Mouse (Mus musculus): ENCODE measurements around the gene Gpr26. TPM values are rescaled to one million over a fixed set of nuclear protein-coding genes. Genes with fewer than 3 reads are reported as not detected.

The Gpr26 gene
- polyA plus RNA-seq, 1 experiment from 2014 or later: not detected

GRCm38 (mm10) chr7:132009002-132009401 lies 42.7 kb downstream of the Gpr26 start:
- Histone ChIP-seq H3K4me2 (ENCODE audit: low read depth, severe bottlenecking) (no peak overlapping the region), H3K36me3 (ENCODE audit: control insufficient read depth, insufficient read depth, low read length) (no peaks in the 10 kb centered on the region), H3K4me1 (ENCODE audit: control insufficient read depth, insufficient read depth, low read length) (peaks cover 16% of the 10 kb centered on the region), H3K27ac (replicated peaks; ENCODE audit: low read depth, low read length) (peak overlapping the region; percentile 39; the same call in 1 of the 2 replicates), H3K27me3 (ENCODE audit: control insufficient read depth, insufficient read depth, low read length) (no peaks in the 10 kb centered on the region), H3K9ac (ENCODE audit: low read length) (no peak overlapping the region), H3K9me3 (ENCODE audit: control insufficient read depth, low read length) (no peaks in the 10 kb centered on the region), H3K4me3 (ENCODE audit: low read depth, low read length) (no peak overlapping the region)
- no peak for ATAC-seq (ENCODE audit: insufficient number of reproducible peaks, low FRiP score, low TSS enrichment, low read depth)
- 65% methylated on average over 7 of the region's 7 CpGs for WGBS
- DNase-seq (ENCODE audit: low spot score): no peak

GRCm38 (mm10) chr7:132012969-132013679 lies 46.9 kb downstream of the Gpr26 start:
- no peaks in the 10 kb centered on the region for H3K36me3 ChIP-seq (ENCODE audit: control insufficient read depth, insufficient read depth, low read length)
- DNase-seq (ENCODE audit: low spot score) (no peak), ATAC-seq (ENCODE audit: insufficient number of reproducible peaks, low FRiP score, low TSS enrichment, low read depth) (no peak)
- no peak overlapping the region for H3K4me2 ChIP-seq (ENCODE audit: low read depth, severe bottlenecking)
- H3K27me3 ChIP-seq (ENCODE audit: control insufficient read depth, insufficient read depth, low read length): no peaks in the 10 kb centered on the region
- peaks cover 25% of the 10 kb centered on the region for H3K4me1 ChIP-seq (ENCODE audit: control insufficient read depth, insufficient read depth, low read length)
- H3K27ac ChIP-seq (replicated peaks; ENCODE audit: low read depth, low read length): no peak overlapping the region
- H3K4me3 ChIP-seq (ENCODE audit: low read depth, low read length): no peak overlapping the region
- H3K9me3 ChIP-seq (ENCODE audit: control insufficient read depth, low read length): no peaks in the 10 kb centered on the region
- WGBS: 35% methylated on average over 1 of the region's 1 CpGs
- no peak overlapping the region for H3K9ac ChIP-seq (ENCODE audit: low read length)

GRCm38 (mm10) chr7:132013970-132014369 lies 47.7 kb downstream of the Gpr26 start:
- Histone ChIP-seq H3K4me3 (ENCODE audit: low read depth, low read length) (no peak overlapping the region), H3K9ac (ENCODE audit: low read length) (no peak overlapping the region), H3K36me3 (ENCODE audit: control insufficient read depth, insufficient read depth, low read length) (no peaks in the 10 kb centered on the region), H3K4me2 (ENCODE audit: low read depth, severe bottlenecking) (no peak overlapping the region), H3K27me3 (ENCODE audit: control insufficient read depth, insufficient read depth, low read length) (no peaks in the 10 kb centered on the region), H3K4me1 (ENCODE audit: control insufficient read depth, insufficient read depth, low read length) (peaks cover 24% of the 10 kb centered on the region), H3K27ac (replicated peaks; ENCODE audit: low read depth, low read length) (no peak overlapping the region), H3K9me3 (ENCODE audit: control insufficient read depth, low read length) (no peaks in the 10 kb centered on the region)
- ATAC-seq (ENCODE audit: insufficient number of reproducible peaks, low FRiP score, low TSS enrichment, low read depth) (no peak), DNase-seq (ENCODE audit: low spot score) (no peak)
- WGBS: 85% methylated on average over 5 of the region's 5 CpGs

- DNase-seq (ENCODE audit: low spot score) (peak; percentile 71), ATAC-seq (ENCODE audit: insufficient number of reproducible peaks, low FRiP score, low TSS enrichment, low read depth) (peak; percentile 84)
- WGBS: 2% methylated on average over 3 of the region's 3 CpGs
- no peaks in the 10 kb centered on the region for H3K9me3 ChIP-seq (ENCODE audit: control insufficient read depth, low read length)
- H3K9ac ChIP-seq (ENCODE audit: low read length): no peak overlapping the region
- H3K27me3 ChIP-seq (ENCODE audit: control insufficient read depth, insufficient read depth, low read length): no peaks in the 10 kb centered on the region
- H3K4me3 ChIP-seq (ENCODE audit: low read depth, low read length): no peak overlapping the region
- H3K36me3 ChIP-seq (ENCODE audit: control insufficient read depth, insufficient read depth, low read length): no peaks in the 10 kb centered on the region
- peaks cover 19% of the 10 kb centered on the region for H3K4me1 ChIP-seq (ENCODE audit: control insufficient read depth, insufficient read depth, low read length)
- H3K4me2 ChIP-seq (ENCODE audit: low read depth, severe bottlenecking): no peak overlapping the region
- H3K27ac ChIP-seq (replicated peaks; ENCODE audit: low read depth, low read length): no peak overlapping the region
Measured at GRCm38 (mm10) chr7:132015193-132015592, 48.9 kb downstream of the Gpr26 start.

DNA sequence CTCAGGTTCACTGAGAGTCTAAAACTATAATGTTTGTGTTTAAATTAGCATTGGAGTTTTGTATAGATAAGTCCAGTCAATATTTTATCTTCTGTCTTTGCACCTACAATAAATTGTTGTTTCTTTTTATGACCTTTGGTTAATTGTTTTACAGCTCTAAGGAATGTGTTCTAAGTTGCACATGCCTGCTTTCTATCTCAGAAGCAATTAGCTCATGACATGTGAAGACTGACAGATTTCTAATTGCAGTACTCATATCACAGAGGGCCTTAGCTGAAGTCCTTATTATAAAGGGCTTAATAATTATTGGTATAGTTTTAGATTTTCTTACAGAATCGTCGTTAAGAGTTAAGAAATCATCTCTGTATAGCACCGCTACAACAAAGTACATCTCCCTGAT lies 49.7 kb downstream of the Gpr26 start:
- DNase-seq (ENCODE audit: low spot score) (no peak), ATAC-seq (ENCODE audit: insufficient number of reproducible peaks, low FRiP score, low TSS enrichment, low read depth) (no peak)
- Histone ChIP-seq H3K4me1 (ENCODE audit: control insufficient read depth, insufficient read depth, low read length) (peaks cover 19% of the 10 kb centered on the region), H3K9me3 (ENCODE audit: control insufficient read depth, low read length) (no peaks in the 10 kb centered on the region), H3K4me2 (ENCODE audit: low read depth, severe bottlenecking) (no peak overlapping the region), H3K9ac (ENCODE audit: low read length) (no peak overlapping the region), H3K27me3 (ENCODE audit: control insufficient read depth, insufficient read depth, low read length) (no peaks in the 10 kb centered on the region), H3K36me3 (ENCODE audit: control insufficient read depth, insufficient read depth, low read length) (no peaks in the 10 kb centered on the region; the same call in 1 of the 2 replicates), H3K27ac (replicated peaks; ENCODE audit: low read depth, low read length) (no peak overlapping the region), H3K4me3 (ENCODE audit: low read depth, low read length) (no peak overlapping the region)
- 53% methylated on average over 3 of the region's 3 CpGs for WGBS

DNA sequence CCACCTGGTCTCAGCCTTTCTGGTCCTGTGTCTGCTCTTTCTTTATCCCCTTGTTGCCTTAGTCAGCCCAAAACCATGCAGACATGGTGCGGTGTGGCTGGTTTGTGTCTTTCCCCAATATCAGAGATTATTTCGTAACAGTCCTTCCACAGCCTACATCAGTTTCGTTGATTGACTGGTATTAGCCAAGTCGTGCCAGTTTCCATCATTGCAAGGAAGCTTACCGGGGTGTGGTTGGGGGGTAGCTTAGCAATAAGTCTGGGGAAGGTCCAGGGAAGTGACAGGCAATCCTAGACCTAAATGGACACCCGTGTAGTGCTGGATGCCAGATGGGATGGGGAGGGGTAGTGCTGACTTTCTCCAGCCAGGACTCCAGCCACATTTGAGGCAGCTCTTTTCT lies 59.3 kb downstream of the Gpr26 start:
- DNase-seq (ENCODE audit: low spot score) (no peak), ATAC-seq (ENCODE audit: insufficient number of reproducible peaks, low FRiP score, low TSS enrichment, low read depth) (no peak)
- no peaks in the 10 kb centered on the region for H3K9me3 ChIP-seq (ENCODE audit: control insufficient read depth, low read length)
- no peak overlapping the region for H3K4me2 ChIP-seq (ENCODE audit: low read depth, severe bottlenecking)
- H3K36me3 ChIP-seq (ENCODE audit: control insufficient read depth, insufficient read depth, low read length): no peaks in the 10 kb centered on the region; the same call in 1 of the 2 replicates
- 60% methylated on average over 6 of the region's 6 CpGs for WGBS
- no peak overlapping the region for H3K9ac ChIP-seq (ENCODE audit: low read length)
- H3K27ac ChIP-seq (replicated peaks; ENCODE audit: low read depth, low read length): no peak overlapping the region
- H3K4me1 ChIP-seq (ENCODE audit: control insufficient read depth, insufficient read depth, low read length): no peaks in the 10 kb centered on the region
- H3K27me3 ChIP-seq (ENCODE audit: control insufficient read depth, insufficient read depth, low read length): no peaks in the 10 kb centered on the region
- H3K4me3 ChIP-seq (ENCODE audit: low read depth, low read length): no peak overlapping the region

GRCm38 (mm10) chr7:132026671-132027070 lies 60.4 kb downstream of the Gpr26 start:
- no peak for DNase-seq (ENCODE audit: low spot score)
- Histone ChIP-seq H3K27ac (replicated peaks; ENCODE audit: low read depth, low read length) (no peak overlapping the region), H3K4me3 (ENCODE audit: low read depth, low read length) (no peak overlapping the region), H3K4me1 (ENCODE audit: control insufficient read depth, insufficient read depth, low read length) (no peaks in the 10 kb centered on the region), H3K4me2 (ENCODE audit: low read depth, severe bottlenecking) (no peak overlapping the region), H3K9me3 (ENCODE audit: control insufficient read depth, low read length) (no peaks in the 10 kb centered on the region), H3K36me3 (ENCODE audit: control insufficient read depth, insufficient read depth, low read length) (no peaks in the 10 kb centered on the region), H3K9ac (ENCODE audit: low read length) (no peak overlapping the region), H3K27me3 (ENCODE audit: control insufficient read depth, insufficient read depth, low read length) (no peaks in the 10 kb centered on the region)
- ATAC-seq (ENCODE audit: insufficient number of reproducible peaks, low FRiP score, low TSS enrichment, low read depth): no peak
- WGBS: 62% methylated on average over 6 of the region's 6 CpGs

- DNase-seq (ENCODE audit: low spot score): no peak
- H3K27ac ChIP-seq (replicated peaks; ENCODE audit: low read depth, low read length): no peak overlapping the region
- no peak overlapping the region for H3K9ac ChIP-seq (ENCODE audit: low read length)
- H3K4me2 ChIP-seq (ENCODE audit: low read depth, severe bottlenecking): no peak overlapping the region
- no peaks in the 10 kb centered on the region for H3K9me3 ChIP-seq (ENCODE audit: control insufficient read depth, low read length)
- WGBS: 58% methylated on average over 6 of the region's 6 CpGs
- H3K4me3 ChIP-seq (ENCODE audit: low read depth, low read length): no peak overlapping the region
- no peak for ATAC-seq (ENCODE audit: insufficient number of reproducible peaks, low FRiP score, low TSS enrichment, low read depth)
- H3K36me3 ChIP-seq (ENCODE audit: control insufficient read depth, insufficient read depth, low read length): no peaks in the 10 kb centered on the region
- 0 out of 2 replicates have a peak, but pooled peaks cover 4% of the 10 kb centered on the region for H3K4me1 ChIP-seq (ENCODE audit: control insufficient read depth, insufficient read depth, low read length)
- H3K27me3 ChIP-seq (ENCODE audit: control insufficient read depth, insufficient read depth, low read length): no peaks in the 10 kb centered on the region
Measured at GRCm38 (mm10) chr7:132031940-132032531, 65.8 kb downstream of the Gpr26 start.
